Comparison of ENCODE assay signal across 21 mouse cellular contexts in genomic region chr1:55612759-55613328, GRCm38 (mm10).
DNase-seq lines count a peak whose midpoint lies in the region; ATAC-seq and TF ChIP-seq lines count a peak whose summit lies in the region.
"Had no signal": no experiment of that assay in that cellular context is flagged by ENCODE, and none has a peak within 500 bp of the region (broad histone marks: within the 10 kb centered on the region; RNA-seq: fewer than 3 reads in every experiment).

No protein-coding gene starts in this region.

- ATAC-seq in megakaryocyte progenitor cell, adult 5-6 weeks (replicated peaks; ENCODE audit: poor library complexity) = 0 out of 2 replicates have a peak, but pooled peaks have one; percentile 48
- ATAC-seq in intestine, postnatal 0 days = no peak
- ATAC-seq: intestine, embryonic 16.5 days; liver, embryonic 12.5 days; midbrain, embryonic 16.5 days had no signal

- intact Hi-C loops in heart, postnatal 25 days (cut with DNase I) = no loop called here

- H3K4me3 ChIP-seq in intestine, postnatal 0 days (ENCODE audit: low read depth, low read length) = no peak overlapping the region
- H3K4me3 ChIP-seq: forebrain, embryonic 10.5 days; layer of hippocampus, adult 2 months; limb, embryonic 10.5 days; liver, embryonic 12.5 days had no signal

- H3K9me3 ChIP-seq in intestine, postnatal 0 days (ENCODE audit: control insufficient read depth) = no peaks in the 10 kb centered on the region
- H3K9me3 ChIP-seq: forebrain, embryonic 10.5 days; limb, embryonic 10.5 days; liver, embryonic 12.5 days had no signal

- H3K9ac ChIP-seq in intestine, postnatal 0 days (ENCODE audit: low read depth, low read length) = no peak overlapping the region
- H3K9ac ChIP-seq: hindbrain, embryonic 14.5 days; liver, embryonic 12.5 days had no signal

- H3K27me3 ChIP-seq in intestine, postnatal 0 days (replicated peaks; ENCODE audit: control insufficient read depth, insufficient read depth, low read length) = no peaks in the 10 kb centered on the region
- H3K27me3 ChIP-seq: liver, embryonic 12.5 days had no signal

- DNase-seq in heart, adult 11 months = peak; percentile 90
- no peak for DNase-seq in heart, postnatal 25 days (ENCODE audit: low spot score)
- DNase-seq in urinary bladder, postnatal 14 days (ENCODE audit: low spot score) = peak; percentile 49
- DNase-seq in urinary bladder, adult 18-20 months (ENCODE audit: low spot score in 2 of 2) = no peak
- peak; percentile 55 for DNase-seq in testis, postnatal 10 days (ENCODE audit: low spot score)
- no peak for DNase-seq in cerebellum, adult 18-20 months
- DNase-seq: adrenal gland, postnatal 25 days; B cell, adult 2 months; cerebellum, adult 9-10 months; right cerebral cortex, postnatal 25 days; thymus, adult 18-20 months had no signal

- no peaks in the 10 kb centered on the region for H3K36me3 ChIP-seq in intestine, postnatal 0 days (ENCODE audit: control insufficient read depth, insufficient read depth)
- H3K36me3 ChIP-seq: forebrain, embryonic 10.5 days; limb, embryonic 10.5 days; liver, embryonic 12.5 days had no signal

- TF ChIP-seq CTCF in intestine, postnatal 0 days (IDR thresholded peaks at IDR 0.05; ENCODE audit: low read depth) = no peak

- no peaks in the 10 kb centered on the region; the same call in 1 of the 2 replicates for H3K4me1 ChIP-seq in intestine, postnatal 0 days (replicated peaks; ENCODE audit: control insufficient read depth, insufficient read depth, low read length)
- H3K4me1 ChIP-seq: forebrain, embryonic 10.5 days; limb, embryonic 10.5 days; liver, embryonic 12.5 days had no signal

- 79% methylated on average over 6 of the region's 6 CpGs for WGBS in intestine, postnatal 0 days

- H3K27ac ChIP-seq in intestine, postnatal 0 days (ENCODE audit: low read depth, low read length) = no peak overlapping the region
- H3K27ac ChIP-seq: forebrain, embryonic 10.5 days; hindbrain, embryonic 14.5 days; kidney, postnatal 0 days; layer of hippocampus, adult 2 months; limb, embryonic 10.5 days; liver, embryonic 12.5 days had no signal

- no peak overlapping the region for H3K4me2 ChIP-seq in intestine, postnatal 0 days (replicated peaks; ENCODE audit: low read depth)
- H3K4me2 ChIP-seq: hindbrain, embryonic 14.5 days; liver, embryonic 12.5 days had no signal

Comparison
In these comparisons a context has a peak if more than half of its experiments do, and no peak if none do; other contexts are left out.
1. DNase-seq: peak in heart, adult 11 months (single experiment), urinary bladder, postnatal 14 days (single experiment) and testis, postnatal 10 days (single experiment); none in heart, postnatal 25 days (single experiment), urinary bladder, adult 18-20 months (0 of 2) and cerebellum, adult 18-20 months (0 of 2).